Mouse (Mus musculus) liver, adult 2 months (tissue): Measurements from ENCODE around the gene 4930404N11Rik. TPM values are rescaled to one million over a fixed set of nuclear protein-coding genes. Genes with fewer than 3 reads are reported as not detected.

Source experiments
- DNase-seq: peaks from one replicate; pipeline ENCODE4 v3.0.0-alpha.2; 2011; ENCODE audit warnings: low read depth, low spot score; ENCODE audit errors: extremely low read depth
- H3K27ac ChIP-seq: fragments of 200-500 bp; replicated peaks from 2 replicates; pipeline ENCODE4 v1.5.1; 2012; ENCODE audit warnings: low read depth, mild to moderate bottlenecking, control low read depth, inconsistent platforms, low read length; ENCODE audit not compliant: insufficient read depth
- H3K27me3 ChIP-seq: fragments of 200-500 bp; 2 replicates; pipeline ENCODE4 v1.6.1; 2012; ENCODE audit warnings: mild to moderate bottlenecking, moderate library complexity, low read length, inconsistent platforms; ENCODE audit not compliant: control insufficient read depth, insufficient read depth
- H3K36me3 ChIP-seq: fragments of 200-500 bp; 2 replicates; pipeline ENCODE4 v1.6.1; 2012; ENCODE audit warnings: low read length, inconsistent platforms; ENCODE audit not compliant: control insufficient read depth, insufficient read depth
- H3K4me1 ChIP-seq: fragments of 200-500 bp; 2 replicates; pipeline ENCODE4 v1.6.1; 2011; ENCODE audit warnings: low read length; ENCODE audit not compliant: control insufficient read depth, insufficient read depth
- H3K4me3 ChIP-seq: fragments of 200-500 bp; 2 replicates; pipeline ENCODE4 v1.5.1; 2011; ENCODE audit warnings: low read depth, mild to moderate bottlenecking, control low read depth, low read length, moderate library complexity; ENCODE audit not compliant: insufficient read depth
- H3K79me2 ChIP-seq: fragments of 200-500 bp; 2 replicates; pipeline ENCODE4 v1.6.1; 2012; ENCODE audit warnings: inconsistent platforms, mild to moderate bottlenecking, low read length, moderate library complexity; ENCODE audit not compliant: control insufficient read depth, insufficient read depth
- H3K9ac ChIP-seq: fragments of 200-500 bp; 2 replicates; pipeline ENCODE4 v1.6.1; 2012; ENCODE audit warnings: low read depth, mild to moderate bottlenecking, control low read depth, inconsistent platforms, low read length
- CTCF ChIP-seq: fragments of 200-500 bp; IDR thresholded peaks from 2 replicates; pipeline ENCODE4 v1.5.1; 2011; ENCODE audit warnings: low read depth, low read length, control low read depth
- POLR2A ChIP-seq: fragments of 200-500 bp; IDR thresholded peaks from 2 replicates; pipeline ENCODE4 v1.6.1; 2011; ENCODE audit warnings: low read length, control low read depth; ENCODE audit not compliant: insufficient read depth; ENCODE audit errors: extremely low read depth
- WGBS: fragments of 180-500 bp; shearing (Covaris S2); methylation state at CpG from one replicate; pipeline ENCODE4 v1.1.7; 2018; 5-methylcytosine and 5-hydroxymethylcytosine counted together
- polyA plus RNA-seq: library from polyadenylated mRNA; depleted of rRNA; stranded (reverse); fragments of >200 nt; gene quantifications from 2 replicates; pipeline ENCODE4 v1.2.3, GENCODE M21; 2012
- total RNA-seq: library from RNA; depleted of rRNA; stranded (reverse); fragments of >200 nt; gene quantifications from 2 replicates; pipeline ENCODE4 v1.2.3, GENCODE M21; 2014

Gene 4930404N11Rik
- total and polyA plus RNA-seq, 2 experiments = 0.12 TPM; not detected in 1

DNA sequence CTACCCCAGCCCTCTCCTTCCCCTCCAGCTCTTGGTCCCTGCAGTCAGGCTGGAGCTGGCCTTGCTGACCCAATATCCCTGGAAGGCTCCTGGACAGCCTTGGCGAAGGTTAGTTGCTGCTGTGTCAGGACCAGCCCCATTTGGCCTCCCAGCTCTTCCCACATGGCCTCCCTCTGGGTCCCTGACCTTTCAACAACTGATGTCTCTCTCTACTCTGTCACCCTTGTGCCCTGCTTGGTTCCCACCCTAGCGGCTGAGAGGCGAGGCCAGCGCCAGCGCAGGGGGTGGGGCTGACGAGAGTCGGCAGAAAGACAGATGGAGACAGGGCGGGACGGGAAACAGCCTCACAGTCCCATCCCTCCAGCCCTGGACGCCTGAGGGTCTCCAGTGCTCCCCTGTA, 37.2 kb downstream of the 4930404N11Rik start, which contains the start of gene Tbxa2r:
Gene Tbxa2r, plus strand, starts transcription at position 346 of the 400 bp plus-strand sequence.
- Histone ChIP-seq H3K27me3 (no peaks in the 10 kb centered on the region), H3K4me3 (peak within 1 kb of the TSS; percentile 40; the same call in 1 of the 2 replicates), H3K27ac (peak within 1 kb of the TSS; percentile 61), H3K36me3 (peaks cover 7% of the 10 kb centered on the region), H3K4me1 (no peaks in the 10 kb centered on the region; the same call in 1 of the 2 replicates), H3K9ac (peak within 1 kb of the TSS; percentile 52), H3K79me2 (no peaks in the 10 kb centered on the region)
- no peak for DNase-seq
- TF ChIP-seq CTCF = no peak
- TF ChIP-seq POLR2A = 0 out of 2 replicates have a peak, but pooled peaks have one; percentile 23
- 40% methylated on average over 10 of the region's 10 CpGs for WGBS

DNA sequence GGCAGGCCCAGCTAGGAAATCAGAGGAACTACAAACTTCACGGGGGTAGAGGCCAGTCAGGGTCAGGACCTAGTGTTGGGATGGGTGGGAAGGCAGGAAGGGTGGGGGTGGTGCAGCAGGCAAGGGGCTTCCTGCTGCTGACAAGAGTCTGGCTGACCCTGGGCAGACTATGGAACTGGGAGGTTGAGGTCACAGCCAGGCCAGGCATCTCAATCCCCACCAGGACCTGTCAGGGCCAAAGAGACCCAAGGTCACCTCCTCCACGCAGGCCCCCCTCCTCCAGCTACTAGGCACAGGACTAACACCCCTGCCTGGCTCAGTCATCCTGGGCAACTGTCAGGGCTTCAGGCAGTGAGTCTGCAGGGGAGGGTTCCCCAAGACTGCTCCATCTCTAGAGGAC, 37.7 kb downstream of the 4930404N11Rik start:
- Histone ChIP-seq H3K4me3 (peak overlapping the region; percentile 37; the same call in 1 of the 2 replicates), H3K27ac (peak overlapping the region; percentile 61)

DNA sequence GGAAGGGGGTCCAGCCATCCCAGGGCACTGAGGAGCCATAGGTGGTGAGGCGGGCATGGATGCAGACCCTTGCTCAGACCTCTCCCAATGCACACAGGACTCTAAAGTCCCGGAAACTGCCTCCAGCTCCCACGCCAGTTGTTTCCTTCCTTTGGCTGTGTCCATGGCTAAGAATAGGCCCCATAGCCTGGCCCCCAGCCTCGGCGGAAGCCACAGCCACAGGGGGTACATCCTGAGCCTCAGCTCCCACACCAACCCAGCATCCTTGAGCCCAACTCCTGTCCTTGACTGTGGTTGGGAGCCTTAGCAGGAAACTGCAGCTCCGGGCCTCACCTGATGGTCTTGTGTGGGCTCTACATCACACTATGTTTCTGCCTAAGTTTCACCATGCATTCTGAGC, 38.8 kb downstream of the 4930404N11Rik start:
- peak overlapping the region; percentile 47 for H3K27ac ChIP-seq
- no peak overlapping the region for H3K4me3 ChIP-seq

More for the DNA sequence above, 37.7 kb downstream of the 4930404N11Rik start:
- WGBS = 18% methylated on average over 2 of the region's 2 CpGs
- TF ChIP-seq CTCF (no peak), POLR2A (no peak)
- Histone ChIP-seq H3K79me2 (0 out of 2 replicates have a peak, but pooled peaks cover under 1% of the 10 kb centered on the region), H3K27me3 (no peaks in the 10 kb centered on the region), H3K36me3 (peaks cover 7% of the 10 kb centered on the region), H3K9ac (0 out of 2 replicates have a peak overlapping the region, but pooled peaks have one; percentile 5), H3K4me1 (no peaks in the 10 kb centered on the region; the same call in 1 of the 2 replicates)
- no peak for DNase-seq

DNA sequence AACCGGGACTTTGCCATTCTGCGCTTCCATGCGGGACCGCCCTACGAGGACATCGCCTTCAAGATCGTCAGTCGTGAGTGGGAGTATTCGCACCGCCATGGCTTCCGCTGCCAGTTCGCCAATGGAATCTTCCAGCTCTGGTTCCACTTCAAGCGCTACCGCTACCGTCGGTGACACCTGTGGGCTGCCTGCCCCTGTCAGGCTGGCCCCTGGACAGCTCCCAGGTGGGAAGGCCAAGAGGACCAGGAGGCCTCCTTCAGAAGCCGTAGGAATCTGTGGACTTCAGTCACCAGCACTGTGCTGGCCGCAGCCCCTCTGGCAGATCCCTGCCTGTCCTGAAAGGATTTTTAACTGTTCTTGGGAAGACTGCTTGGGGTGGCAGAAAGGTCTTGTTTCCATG, 39.8 kb downstream of the 4930404N11Rik start:
- H3K27me3 ChIP-seq = no peaks in the 10 kb centered on the region
- H3K27ac ChIP-seq = no peak overlapping the region
- no peak for DNase-seq
- peaks cover 9% of the 10 kb centered on the region; the same call in 1 of the 2 replicates for H3K79me2 ChIP-seq
- TF ChIP-seq POLR2A (no peak), CTCF (no peak)
- H3K4me3 ChIP-seq = no peak overlapping the region
- WGBS = 94% methylated on average over 18 of the region's 18 CpGs
- H3K4me1 ChIP-seq = peaks cover 2% of the 10 kb centered on the region
- peaks cover 7% of the 10 kb centered on the region for H3K36me3 ChIP-seq
- no peak overlapping the region for H3K9ac ChIP-seq

More for the DNA sequence above, 38.8 kb downstream of the 4930404N11Rik start:
- Histone ChIP-seq H3K4me1 (peaks cover under 1% of the 10 kb centered on the region), H3K79me2 (peaks cover 6% of the 10 kb centered on the region; the same call in 1 of the 2 replicates), H3K36me3 (peaks cover 7% of the 10 kb centered on the region), H3K9ac (no peak overlapping the region), H3K27me3 (no peaks in the 10 kb centered on the region)
- TF ChIP-seq CTCF (no peak), POLR2A (no peak)
- 65% methylated on average over 6 of the region's 6 CpGs for WGBS
- no peak for DNase-seq

DNA sequence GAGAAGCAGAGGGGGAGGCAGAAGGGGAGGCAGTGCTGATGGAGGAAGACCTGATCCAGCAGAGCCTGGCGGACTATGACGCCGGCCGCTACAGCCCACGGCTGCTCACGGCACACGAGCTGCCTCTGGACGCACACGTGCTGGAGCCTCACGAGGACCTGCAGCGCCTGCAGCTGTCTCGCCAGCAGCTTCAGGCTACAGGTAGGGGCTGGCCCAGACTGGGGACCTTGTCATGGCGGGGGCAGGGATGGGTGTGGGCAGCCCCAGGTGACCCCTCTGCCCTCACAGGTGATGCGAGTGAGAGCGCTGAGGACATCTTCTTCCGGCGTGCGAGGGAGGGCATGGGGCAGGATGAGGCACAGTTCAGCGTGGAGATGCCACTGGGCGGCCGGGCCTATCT, 40.4 kb downstream of the 4930404N11Rik start:
- no peak for TF ChIP-seq CTCF
- no peak for TF ChIP-seq POLR2A
- 95% methylated on average over 21 of the region's 21 CpGs for WGBS
- Histone ChIP-seq H3K79me2 (peaks cover 9% of the 10 kb centered on the region; the same call in 1 of the 2 replicates), H3K36me3 (peaks cover 7% of the 10 kb centered on the region), H3K27me3 (no peaks in the 10 kb centered on the region), H3K4me1 (peaks cover 2% of the 10 kb centered on the region), H3K27ac (no peak overlapping the region), H3K4me3 (no peak overlapping the region), H3K9ac (no peak overlapping the region)
- no peak for DNase-seq

DNA sequence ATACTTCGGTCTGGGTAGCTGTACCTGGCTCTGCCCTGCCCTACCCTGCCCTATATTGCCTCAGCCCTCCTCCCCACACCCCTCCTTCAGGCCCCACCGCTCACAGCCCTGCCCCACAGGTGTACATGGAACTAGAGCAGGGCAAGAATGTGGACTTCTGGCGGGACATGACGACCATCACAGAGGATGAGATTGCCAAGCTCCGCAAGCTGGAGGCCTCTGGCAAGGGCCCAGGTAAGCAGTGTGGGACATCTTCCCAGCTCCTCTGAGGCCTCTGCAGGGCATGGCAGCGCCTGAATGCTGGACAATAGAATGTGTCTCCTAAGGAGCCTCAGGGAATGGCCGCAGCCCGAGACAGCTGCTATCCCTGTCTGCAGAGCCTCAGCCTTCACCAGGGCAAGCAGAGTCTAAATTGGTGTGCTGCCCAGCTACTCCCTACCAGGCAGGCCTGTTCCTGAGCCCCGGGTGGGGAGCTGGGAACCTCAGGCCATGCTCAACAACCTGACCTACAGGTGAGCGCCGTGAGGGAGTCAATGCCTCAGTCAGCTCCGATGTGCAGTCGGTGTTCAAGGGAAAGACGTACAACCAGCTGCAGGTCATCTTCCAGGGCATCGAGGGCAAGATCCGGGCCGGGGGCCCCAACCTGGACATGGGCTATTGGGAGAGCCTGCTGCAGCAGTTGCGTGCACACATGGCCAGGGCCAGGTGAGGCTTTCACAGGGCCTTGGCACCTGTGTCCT, 41.7 kb downstream of the 4930404N11Rik start:
- Histone ChIP-seq H3K9ac (no peak overlapping the region), H3K27ac (no peak overlapping the region), H3K36me3 (peaks cover 7% of the 10 kb centered on the region), H3K79me2 (peaks cover 9% of the 10 kb centered on the region; the same call in 1 of the 2 replicates), H3K27me3 (no peaks in the 10 kb centered on the region), H3K4me3 (no peak overlapping the region), H3K4me1 (peaks cover 10% of the 10 kb centered on the region)
- TF ChIP-seq POLR2A = no peak
- no peak for TF ChIP-seq CTCF
- 92% methylated on average over 18 of the region's 18 CpGs for WGBS
- DNase-seq = no peak
